Mouse (Mus musculus) ES-E14 (cell line): ENCODE data around the gene St6galnac4.

Experiments
- CHD2 ChIP-seq: IDR thresholded peaks from 2 replicates; pipeline ENCODE4 v1.6.1; 2014; ENCODE audit warnings: mild to moderate bottlenecking, low read depth, low read length, inconsistent platforms
- MAFK ChIP-seq: IDR thresholded peaks from 2 replicates; pipeline ENCODE4 v1.6.1; 2014; ENCODE audit warnings: mild to moderate bottlenecking, low read depth, low read length, inconsistent platforms; ENCODE audit not compliant: insufficient read depth
- ZC3H11A ChIP-seq: IDR thresholded peaks from 2 replicates; pipeline ENCODE4 v1.6.1; 2012; ENCODE audit warnings: low read depth, mild to moderate bottlenecking, inconsistent platforms, low read length, borderline replicate concordance

- TF ChIP-seq CHD2 (no peak), MAFK (no peak), ZC3H11A (no peak)
Observed at GRCm38 (mm10) chr2:32546951-32547350, 39.9 kb upstream of the St6galnac4 start.
